Mouse (Mus musculus) heart, postnatal 0 days (tissue): ENCODE results near the gene Odf2l. TPM values are rescaled to one million over a fixed set of nuclear protein-coding genes. Genes with fewer than 3 reads are reported as not detected.

Source experiments
- ATAC-seq: fragments of 200-750 bp; cut with Nextera tagmentation; 2 replicates; pipeline ENCODE4 v1.8.0; 2017; ENCODE audit warnings: low read depth, moderate number of reproducible peaks, moderate library complexity; ENCODE audit not compliant: insufficient read depth
- DNase-seq: peaks from one replicate; pipeline ENCODE4 v3.0.0-alpha.2; 2016; ENCODE audit warnings: low spot score
- H3K27ac ChIP-seq: fragments of 300-500 bp; sonication (generic); 2 replicates; pipeline ENCODE4 v1.5.1; 2014; ENCODE audit warnings: low read depth, mild to moderate bottlenecking
- H3K27me3 ChIP-seq: fragments of 300-500 bp; sonication (generic); 2 replicates; pipeline ENCODE4 v1.6.1; 2014; ENCODE audit warnings: low read length, mixed read lengths; ENCODE audit not compliant: control insufficient read depth, insufficient read depth
- H3K36me3 ChIP-seq: fragments of 300-500 bp; sonication (generic); replicated peaks from 2 replicates; pipeline ENCODE4 v1.6.1; 2014; ENCODE audit warnings: low read length, mixed read lengths; ENCODE audit not compliant: control insufficient read depth, insufficient read depth
- H3K4me1 ChIP-seq: fragments of 300-500 bp; sonication (generic); 2 replicates; pipeline ENCODE4 v1.6.1; 2014; ENCODE audit warnings: antibody characterized with exemption; ENCODE audit not compliant: control insufficient read depth, insufficient read depth
- H3K4me2 ChIP-seq: fragments of 300-500 bp; sonication (generic); 2 replicates; pipeline ENCODE4 v1.6.1; 2014; ENCODE audit warnings: low read depth, mild to moderate bottlenecking, low read length, moderate library complexity
- H3K4me3 ChIP-seq: fragments of 300-500 bp; sonication (generic); 2 replicates; pipeline ENCODE4 v1.5.1; 2014; ENCODE audit warnings: low read depth, low read length
- H3K9ac ChIP-seq: fragments of 300-500 bp; sonication (generic); replicated peaks from 2 replicates; pipeline ENCODE4 v1.6.1; 2014; ENCODE audit warnings: low read depth, low read length, mixed read lengths
- H3K9me3 ChIP-seq: fragments of 300-500 bp; sonication (generic); replicated peaks from 2 replicates; pipeline ENCODE4 v1.6.1; 2016; ENCODE audit warnings: low read length; ENCODE audit not compliant: control insufficient read depth
- CTCF ChIP-seq: IDR thresholded peaks from 2 replicates; pipeline ENCODE4 v1.5.1; 2016; ENCODE audit warnings: antibody characterized with exemption, control low read depth, low read depth
- EP300 ChIP-seq: IDR thresholded peaks from 2 replicates; pipeline ENCODE4 v1.6.1; 2016; ENCODE audit warnings: antibody characterized with exemption, low read depth
- WGBS: fragments of 180-500 bp; shearing (Covaris S2); extraction: QIAGEN DNeasy Blood & Tissue Kit; methylation state at CpG from one replicate; pipeline ENCODE4 v1.1.7; 2014; 5-methylcytosine and 5-hydroxymethylcytosine counted together
- polyA plus RNA-seq: library from polyadenylated mRNA; unstranded; fragments of >200 nt; fragmentation: Nextera tagmentation; extraction: Ambion mirVana; gene quantifications from 2 replicates; pipeline ENCODE4 v1.2.1, GENCODE M21; 2015
- total RNA-seq: library from RNA; depleted of rRNA; stranded (reverse); fragments of >200 nt; gene quantifications from 2 replicates; pipeline ENCODE4 v1.2.3, GENCODE M21; 2014; ENCODE audit warnings: low replicate concordance

Odf2l gene
- total and polyA plus RNA-seq, 2 experiments from 2014 or later: 5.0 to 8.9 TPM

GRCm38 (mm10) chr3:145170604-145171389 is 52.4 kb downstream of the Odf2l start:
- H3K9ac ChIP-seq: no peak overlapping the region
- no peak overlapping the region for H3K4me2 ChIP-seq
- no peaks in the 10 kb centered on the region for H3K9me3 ChIP-seq
- H3K27me3 ChIP-seq: no peaks in the 10 kb centered on the region
- TF ChIP-seq CTCF (no peak), EP300 (no peak)
- DNase-seq (no peak), ATAC-seq (no peak)
- no peak overlapping the region for H3K4me3 ChIP-seq
- H3K4me1 ChIP-seq: no peaks in the 10 kb centered on the region
- H3K36me3 ChIP-seq: no peaks in the 10 kb centered on the region
- no peak overlapping the region for H3K27ac ChIP-seq
- 69% methylated on average over 6 of the region's 6 CpGs for WGBS

GRCm38 (mm10) chr3:145171390-145172060 is 53.1 kb downstream of the Odf2l start:
- Histone ChIP-seq H3K4me1 (no peaks in the 10 kb centered on the region), H3K4me3 (no peak overlapping the region), H3K9me3 (no peaks in the 10 kb centered on the region), H3K36me3 (no peaks in the 10 kb centered on the region), H3K9ac (no peak overlapping the region), H3K27me3 (no peaks in the 10 kb centered on the region), H3K4me2 (no peak overlapping the region), H3K27ac (no peak overlapping the region)
- ATAC-seq: no peak
- WGBS: 72% methylated on average over 4 of the region's 4 CpGs
- DNase-seq: no peak
- TF ChIP-seq EP300: no peak
- TF ChIP-seq CTCF: no peak

GRCm38 (mm10) chr3:145184645-145185044 is 66.3 kb downstream of the Odf2l start:
- Histone ChIP-seq H3K4me3 (no peak overlapping the region), H3K9ac (no peak overlapping the region), H3K36me3 (no peaks in the 10 kb centered on the region), H3K27ac (no peak overlapping the region), H3K4me2 (no peak overlapping the region), H3K9me3 (0 out of 2 replicates have a peak, but pooled peaks cover 5% of the 10 kb centered on the region), H3K27me3 (no peaks in the 10 kb centered on the region), H3K4me1 (no peaks in the 10 kb centered on the region)
- TF ChIP-seq EP300 (no peak), CTCF (no peak)
- DNase-seq (no peak), ATAC-seq (no peak)

- Histone ChIP-seq H3K9ac (no peak overlapping the region), H3K27ac (no peak overlapping the region), H3K4me3 (no peak overlapping the region), H3K4me1 (no peaks in the 10 kb centered on the region), H3K27me3 (no peaks in the 10 kb centered on the region), H3K4me2 (no peak overlapping the region), H3K9me3 (no peaks in the 10 kb centered on the region), H3K36me3 (no peaks in the 10 kb centered on the region)
- 76% methylated on average over 2 of the region's 2 CpGs for WGBS
- ATAC-seq (no peak), DNase-seq (no peak)
- no peak for TF ChIP-seq CTCF
- no peak for TF ChIP-seq EP300
These were observed 73.6 kb downstream of the Odf2l start for GRCm38 (mm10) chr3:145191972-145192371.

- Histone ChIP-seq H3K27ac (no peak overlapping the region), H3K4me3 (no peak overlapping the region), H3K9me3 (no peaks in the 10 kb centered on the region), H3K4me1 (no peaks in the 10 kb centered on the region), H3K4me2 (no peak overlapping the region), H3K36me3 (no peaks in the 10 kb centered on the region), H3K9ac (no peak overlapping the region), H3K27me3 (no peaks in the 10 kb centered on the region)
- 60% methylated on average over 8 of the region's 8 CpGs for WGBS
- ATAC-seq (no peak), DNase-seq (no peak)
- TF ChIP-seq EP300: no peak
These were observed 77.0 kb downstream of the Odf2l start for GRCm38 (mm10) chr3:145195240-145195923.
